Comparison of ENCODE assay signal across 19 mouse cellular contexts in the genomic region with DNA sequence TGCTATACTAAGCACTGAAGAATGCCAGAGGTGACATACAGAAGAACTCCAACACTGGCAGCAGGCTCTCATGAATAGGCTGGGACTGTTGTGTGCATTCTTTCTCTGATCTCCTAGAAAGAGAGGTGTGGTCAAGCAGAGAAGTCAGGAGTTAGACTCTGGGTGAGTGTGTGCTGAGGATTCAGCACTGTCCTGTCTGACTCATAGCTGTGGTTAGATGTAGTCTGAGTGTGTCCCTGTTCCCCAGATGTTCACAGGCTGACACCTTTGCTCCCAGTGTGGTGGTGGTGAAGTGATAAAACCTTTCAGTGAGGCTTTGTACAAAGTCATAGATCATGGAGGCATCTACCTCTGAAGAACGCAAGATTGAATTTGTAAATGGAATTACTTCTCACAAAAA. TPM values are rescaled to one million over a fixed set of nuclear protein-coding genes. Genes with fewer than 3 reads are reported as not detected.
"Had no signal": no experiment of that assay in that cellular context is flagged by ENCODE, and none has a peak within 500 bp of the region (broad histone marks: within the 10 kb centered on the region; RNA-seq: fewer than 3 reads in every experiment).

No protein-coding gene starts in this region.

- H3K27ac ChIP-seq: liver, embryonic 15.5 days; lung, embryonic 15.5 days; macrophage; midbrain, embryonic 10.5 days; midbrain, embryonic 13.5 days; midbrain, embryonic 15.5 days; neural tube, embryonic 12.5 days; stomach, embryonic 15.5 days; stomach, postnatal 0 days had no signal

- H3K4me3 ChIP-seq: liver, embryonic 15.5 days; lung, embryonic 15.5 days; megakaryocyte, embryonic 14.5 days; midbrain, embryonic 10.5 days; midbrain, embryonic 13.5 days; midbrain, embryonic 15.5 days; neural tube, embryonic 12.5 days; stomach, embryonic 15.5 days had no signal

- H3K9me3 ChIP-seq: liver, embryonic 15.5 days; lung, embryonic 15.5 days; stomach, embryonic 15.5 days had no signal

- DNase-seq: liver, postnatal 0 days; lung, adult 2 months; lung, postnatal 14 days; lung, postnatal 36 days; right cerebral cortex, postnatal 14 days; thymus, adult 2 months; thymus, postnatal 25 days had no signal

- ATAC-seq: liver, postnatal 0 days; lung, postnatal 0 days; midbrain, embryonic 13.5 days; midbrain, embryonic 15.5 days had no signal

- H3K4me1 ChIP-seq: liver, embryonic 15.5 days; lung, embryonic 15.5 days; megakaryocyte, embryonic 14.5 days; midbrain, embryonic 15.5 days; neural tube, embryonic 12.5 days; stomach, embryonic 15.5 days had no signal

- H3K36me3 ChIP-seq: liver, embryonic 15.5 days; lung, embryonic 15.5 days; midbrain, embryonic 10.5 days; midbrain, embryonic 13.5 days; midbrain, embryonic 15.5 days; neural tube, embryonic 12.5 days; stomach, embryonic 15.5 days had no signal

- H3K9ac ChIP-seq: liver, embryonic 15.5 days; liver, postnatal 0 days; lung, embryonic 15.5 days; midbrain, embryonic 13.5 days; midbrain, embryonic 15.5 days; neural tube, embryonic 12.5 days; stomach, embryonic 15.5 days had no signal

- H3K27me3 ChIP-seq: liver, embryonic 15.5 days; lung, embryonic 15.5 days; midbrain, embryonic 13.5 days; midbrain, embryonic 15.5 days; neural tube, embryonic 12.5 days; stomach, embryonic 15.5 days had no signal

- H3K4me2 ChIP-seq: liver, embryonic 15.5 days; lung, embryonic 15.5 days; midbrain, embryonic 13.5 days; midbrain, embryonic 15.5 days; neural tube, embryonic 12.5 days; stomach, embryonic 15.5 days had no signal

RNA-seq across cellular contexts. Expression of gene Gfpt2, which starts 47.2 kb away (rescaled TPM):
- total RNA-seq: neutrophil, adult 5-6 weeks had no signal
- polyA plus RNA-seq: macrophage had no signal
